Mouse (Mus musculus) activated CD4-positive, CD25-positive, alpha-beta regulatory T cell, adult 4 months (primary cell): ENCODE measurements around the gene Capg. TPM values are rescaled to one million over a fixed set of nuclear protein-coding genes. Genes with fewer than 3 reads are reported as not detected.

Experiments used
- ATAC-seq: one replicate; pipeline ENCODE4 v1.8.0; 2017
- polyA plus RNA-seq, 2 experiments: library from polyadenylated mRNA; unstranded; fragments of 100-300 nt; shearing (Covaris generic); gene quantifications; one replicate each; pipeline ENCODE4 v1.2.1; 2017

Capg gene
- polyA plus RNA-seq = 100 to 1,000 TPM; 595 to 746 TPM

GRCm38 (mm10) chr6:72544283-72544987 is at the start of gene Capg:
Capg (plus strand) TSS chr6:72544391.
- peak; percentile 83 for ATAC-seq

DNA sequence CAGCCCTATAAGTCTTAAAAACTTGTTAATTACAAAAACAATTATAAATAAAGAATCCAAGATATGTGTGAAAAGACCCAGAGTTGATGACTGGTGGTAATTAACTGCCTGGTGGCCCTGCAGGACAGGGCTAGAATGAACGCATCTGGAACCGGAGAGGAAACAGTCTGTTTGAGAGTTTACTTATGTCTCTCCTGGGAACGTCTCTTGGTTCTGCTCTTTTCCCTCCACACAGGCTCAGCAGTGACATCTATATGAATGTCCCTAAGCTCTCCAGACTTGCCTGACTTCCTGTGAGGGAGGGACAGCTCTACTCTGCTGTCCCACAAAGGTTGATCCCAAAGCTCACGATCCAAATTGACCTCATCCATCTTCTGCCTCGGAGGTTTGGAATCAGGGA is 45.2 kb upstream of the Capg start:
- ATAC-seq = no peak

DNA sequence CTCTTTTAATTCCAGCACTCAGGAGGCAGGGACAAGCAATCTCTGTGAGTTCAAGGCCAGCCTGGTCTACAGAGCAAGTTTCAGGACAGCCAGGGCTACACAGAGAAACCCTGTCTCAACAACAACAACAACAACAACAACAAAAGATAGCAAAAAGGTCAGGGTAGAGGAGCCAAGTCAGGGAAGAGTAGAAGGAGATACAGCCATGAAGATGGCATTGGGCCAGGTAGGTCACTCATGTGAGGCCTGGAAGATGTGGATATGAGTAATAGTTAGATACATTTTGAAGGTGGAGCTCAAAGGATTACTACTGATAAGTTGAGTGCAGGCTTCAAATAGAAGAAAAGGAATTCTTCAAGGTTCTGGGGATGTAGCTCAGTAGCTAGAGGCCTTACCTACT is 40.9 kb upstream of the Capg start:
- no peak for ATAC-seq

GRCm38 (mm10) chr6:72503939-72504338 is 40.3 kb upstream of the Capg start:
- no peak for ATAC-seq

GRCm38 (mm10) chr6:72506104-72506503 is 38.1 kb upstream of the Capg start:
- no peak for ATAC-seq

GRCm38 (mm10) chr6:72508596-72508995 is 35.6 kb upstream of the Capg start:
- no peak for ATAC-seq

GRCm38 (mm10) chr6:72509872-72510435 is 34.2 kb upstream of the Capg start:
- ATAC-seq = no peak

DNA sequence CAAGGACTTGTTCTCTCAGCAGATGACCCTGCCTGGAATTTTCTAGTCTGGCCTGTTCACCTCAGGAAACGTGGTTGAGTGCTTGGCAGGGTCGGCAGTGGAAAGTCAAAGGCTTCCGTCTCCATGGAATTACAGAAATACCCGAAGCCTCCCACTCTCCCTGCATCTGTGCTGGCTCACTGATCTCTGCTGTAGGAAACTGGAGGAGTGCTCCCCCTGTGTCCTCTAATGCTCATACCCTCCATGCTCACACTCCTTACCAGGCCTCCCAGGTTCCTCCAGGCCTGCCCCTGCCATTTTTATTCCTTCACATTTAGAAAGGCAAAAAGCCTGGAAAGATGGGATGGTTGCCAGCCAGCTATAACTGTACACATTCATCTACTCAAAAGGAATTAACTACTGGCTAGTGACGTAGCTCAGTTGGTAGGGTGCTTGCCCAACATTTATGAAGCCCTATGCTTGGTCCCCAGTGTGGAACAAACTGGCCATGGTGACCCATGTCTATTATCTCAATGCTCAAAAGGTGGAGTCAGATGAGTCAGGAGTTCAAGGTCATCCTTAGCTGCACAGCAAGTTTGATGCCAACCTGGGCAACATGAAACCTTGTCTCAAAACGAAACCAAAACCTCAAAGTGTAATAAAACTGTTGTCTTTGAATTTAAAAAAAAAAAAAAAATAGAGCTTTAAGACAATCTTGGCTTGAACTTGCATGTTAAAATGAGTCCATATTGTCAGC is 33.3 kb upstream of the Capg start:
- no peak for ATAC-seq

GRCm38 (mm10) chr6:72512386-72513070 is 31.7 kb upstream of the Capg start:
- peak; percentile 87 for ATAC-seq

- ATAC-seq = no peak
Measured at GRCm38 (mm10) chr6:72513071-72513440, 31.1 kb upstream of the Capg start.

DNA sequence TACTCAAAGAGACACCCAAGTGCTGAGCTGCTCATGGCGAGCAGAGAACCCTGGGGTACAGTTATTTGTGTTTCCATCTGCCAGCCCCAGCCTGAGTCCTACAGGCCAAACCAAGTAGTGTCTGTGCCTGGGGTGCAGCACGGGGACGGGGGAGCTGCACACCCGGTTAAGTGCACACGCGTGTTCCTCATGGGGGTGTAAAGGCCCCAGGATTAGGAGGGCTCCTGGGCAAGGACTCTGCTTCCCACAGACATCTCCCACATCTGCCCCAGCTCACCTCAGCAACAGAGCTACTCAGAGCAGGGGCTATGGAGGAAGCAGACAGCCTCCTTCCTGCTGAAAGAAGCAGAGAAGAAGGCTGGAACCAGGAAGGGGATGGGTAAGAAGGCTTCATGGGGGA is 28.5 kb upstream of the Capg start:
- no peak for ATAC-seq

- ATAC-seq = no peak
Measured at GRCm38 (mm10) chr6:72518842-72519241, 25.3 kb upstream of the Capg start.

DNA sequence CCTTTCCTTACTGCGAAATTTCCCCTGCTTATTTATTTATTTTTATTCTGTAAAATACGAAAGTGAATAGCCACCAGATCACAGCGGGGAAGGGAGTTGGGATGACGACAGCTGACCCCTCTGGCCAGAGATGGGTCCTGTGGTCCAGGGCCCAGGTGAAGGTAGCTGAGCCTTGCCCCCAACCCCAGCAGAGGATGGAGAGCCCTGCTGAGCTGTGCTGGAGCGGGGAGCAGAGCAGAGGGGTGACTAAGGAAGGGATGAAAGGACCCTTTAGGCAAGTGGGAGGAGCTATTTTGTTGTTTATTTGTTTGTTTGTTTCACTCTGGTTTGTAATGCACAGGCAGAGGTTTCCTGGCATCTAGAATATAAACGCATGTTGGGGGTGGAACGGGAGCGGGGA is 24.9 kb upstream of the Capg start:
- no peak for ATAC-seq

DNA sequence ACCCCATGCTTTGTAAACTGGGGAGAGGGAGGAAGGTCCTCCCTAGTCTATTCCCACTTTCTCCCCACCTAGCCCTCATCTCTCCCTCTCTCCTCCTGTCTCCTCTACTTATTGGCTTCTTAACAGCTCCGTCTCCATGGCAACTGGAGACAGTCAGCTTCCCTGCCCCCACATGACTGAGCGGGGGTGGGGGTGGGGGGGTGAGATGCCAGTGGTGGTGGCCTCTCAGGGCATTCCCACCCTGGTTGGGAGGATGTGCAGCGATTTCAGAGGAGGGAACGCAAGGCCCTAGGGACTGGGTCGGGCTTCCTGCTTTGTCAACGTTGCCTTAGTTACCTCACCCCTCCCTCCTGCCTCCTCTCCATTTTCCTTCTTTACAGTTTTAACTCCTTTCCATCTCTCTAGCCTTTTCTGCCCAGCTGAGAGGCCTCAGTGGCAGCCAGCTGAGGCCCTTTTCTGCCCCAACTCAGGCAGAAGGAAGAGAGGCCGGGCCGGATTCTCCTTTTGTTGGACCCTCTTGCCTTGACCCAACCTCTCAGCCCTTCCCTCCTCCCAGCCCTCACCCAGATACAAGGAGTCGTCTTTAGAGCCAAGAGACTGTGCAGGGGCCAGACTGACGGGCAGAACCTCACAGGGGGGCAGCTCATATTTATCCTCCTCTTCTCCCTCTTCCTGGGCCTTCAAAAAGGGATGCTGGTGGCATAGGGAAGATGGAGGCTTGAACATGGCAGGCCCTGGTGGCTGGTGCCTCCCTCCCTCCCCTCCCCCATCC is 24.1 kb upstream of the Capg start:
- no peak for ATAC-seq

DNA sequence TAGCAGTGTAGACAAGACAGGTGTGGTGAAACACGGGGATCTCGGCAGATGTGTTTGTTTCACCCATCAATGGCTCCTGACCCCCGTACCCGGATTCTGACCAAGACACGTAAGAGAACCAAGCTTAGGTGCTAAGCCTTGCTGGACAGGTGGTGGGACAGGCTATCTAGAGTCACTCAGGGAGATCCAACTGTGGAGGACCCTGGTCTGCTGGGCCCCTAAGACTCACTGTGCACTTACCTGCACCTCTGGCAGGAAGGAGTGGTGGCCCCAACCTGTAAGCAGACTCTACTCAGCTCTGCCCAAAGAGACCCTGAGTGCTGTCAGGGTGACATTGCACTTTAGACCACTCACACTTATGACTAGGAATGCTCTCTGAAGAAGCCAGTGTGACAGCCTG is 23.3 kb upstream of the Capg start:
- ATAC-seq = no peak

GRCm38 (mm10) chr6:72521607-72522006 is 22.6 kb upstream of the Capg start, which contains the start of gene Sh2d6:
Sh2d6 (minus strand) TSS chr6:72521707.
- no peak for ATAC-seq

- no peak for ATAC-seq
Measured at GRCm38 (mm10) chr6:72522288-72522687, 21.9 kb upstream of the Capg start.

- ATAC-seq = no peak
Measured at GRCm38 (mm10) chr6:72523222-72523621, 21.0 kb upstream of the Capg start.

- ATAC-seq = no peak
Measured at GRCm38 (mm10) chr6:72524160-72524559, 20.0 kb upstream of the Capg start.

DNA sequence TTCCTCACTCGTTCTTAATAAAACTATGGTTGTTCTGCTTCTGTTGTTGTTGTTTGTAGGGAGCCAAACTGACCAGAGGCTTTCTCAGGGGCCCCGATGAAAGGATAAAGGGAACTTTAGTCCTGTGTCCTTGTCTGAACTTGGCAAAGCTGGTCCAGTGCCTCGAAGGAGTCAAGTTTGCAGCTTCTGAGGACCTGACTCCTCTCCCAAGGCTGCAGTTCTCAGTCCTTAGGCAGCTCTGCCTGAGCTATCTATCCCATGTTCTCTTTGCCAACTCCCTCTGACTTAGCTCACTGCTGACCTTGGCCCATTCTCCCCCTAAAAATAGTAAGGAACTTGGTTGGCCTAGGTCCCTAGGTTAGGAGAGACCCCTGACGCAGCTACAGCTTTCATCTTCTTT is 17.1 kb upstream of the Capg start:
- ATAC-seq = no peak

DNA sequence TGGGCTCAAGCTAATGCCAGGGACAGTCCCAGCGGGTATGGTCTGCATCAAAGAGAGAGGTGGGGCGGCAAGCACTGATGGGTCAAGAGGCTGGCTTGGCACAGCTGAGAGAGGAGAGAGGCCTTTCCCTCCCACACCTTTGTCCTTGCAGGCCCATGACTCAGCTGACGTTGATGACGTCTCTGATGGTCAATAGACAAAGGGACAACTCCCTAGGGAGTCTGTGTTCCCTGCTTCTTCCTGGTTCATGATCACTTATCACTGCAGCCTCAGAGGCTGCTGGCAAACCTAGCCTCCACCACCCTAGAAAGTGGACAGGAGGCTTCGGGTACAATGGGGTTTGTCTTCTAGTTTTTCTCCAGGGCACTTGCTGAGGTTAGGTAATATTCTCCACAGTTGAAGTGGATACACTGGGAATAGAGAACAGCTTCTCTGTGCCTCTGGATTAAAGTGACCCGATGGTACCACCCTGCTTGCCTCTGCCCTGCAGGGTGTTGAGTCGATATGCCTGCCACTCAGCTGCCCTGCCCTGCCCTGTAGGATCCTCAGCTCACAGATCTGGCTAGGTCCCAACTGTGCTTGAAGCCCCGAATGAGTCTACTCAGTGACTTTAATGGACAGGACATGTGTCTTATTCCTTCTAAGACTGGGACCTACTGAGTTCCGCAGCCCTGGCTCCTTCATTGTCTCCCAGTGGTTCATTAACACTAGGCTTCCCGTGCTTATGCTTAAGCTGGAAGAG is 15.6 kb upstream of the Capg start:
- ATAC-seq = no peak

DNA sequence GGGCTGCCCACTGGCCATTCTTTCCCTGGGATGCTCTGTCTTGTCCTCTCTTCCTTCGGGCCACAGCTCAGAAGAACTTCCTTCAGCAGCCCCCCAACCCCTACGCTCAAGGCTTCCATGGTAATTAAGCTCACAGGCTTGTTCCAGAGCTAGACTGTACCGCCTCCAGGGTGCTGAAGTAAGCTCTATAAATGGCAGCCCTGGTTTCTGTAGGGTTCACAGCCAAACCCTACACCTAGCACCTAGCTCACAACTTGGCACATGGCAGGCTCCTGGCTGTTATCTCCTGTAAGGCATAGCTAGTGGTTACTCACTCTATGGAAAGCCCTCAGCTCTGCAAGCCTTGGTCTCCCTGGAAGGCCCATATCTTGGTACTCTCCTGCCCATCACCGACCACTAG is 11.6 kb upstream of the Capg start:
- ATAC-seq = no peak
